Mouse (Mus musculus) limb, embryonic 15.5 days (tissue): Measurements from ENCODE around the gene Camk2d. TPM values are rescaled to one million over a fixed set of nuclear protein-coding genes. Genes with fewer than 3 reads are reported as not detected.

Experiments used
- ATAC-seq: fragments of 200-750 bp; cut with Nextera tagmentation; 2 replicates; pipeline ENCODE4 v1.8.0; 2017; ENCODE audit warnings: low read depth, moderate TSS enrichment; ENCODE audit not compliant: insufficient number of reproducible peaks, low FRiP score, low TSS enrichment
- H3K27ac ChIP-seq: fragments of 300-500 bp; sonication (generic); 2 replicates; pipeline ENCODE4 v1.5.1; 2015; ENCODE audit warnings: moderate library complexity, mild to moderate bottlenecking, inconsistent platforms
- H3K27me3 ChIP-seq: fragments of 300-500 bp; sonication (generic); 2 replicates; pipeline ENCODE4 v1.6.1; 2015; ENCODE audit warnings: inconsistent platforms
- H3K36me3 ChIP-seq: fragments of 300-500 bp; sonication (generic); 2 replicates; pipeline ENCODE4 v1.6.1; 2015; ENCODE audit warnings: inconsistent platforms
- H3K4me1 ChIP-seq: fragments of 300-500 bp; sonication (generic); 2 replicates; pipeline ENCODE4 v1.6.1; 2015; ENCODE audit warnings: inconsistent platforms
- H3K4me2 ChIP-seq: fragments of 300-500 bp; sonication (generic); 2 replicates; pipeline ENCODE4 v1.6.1; 2015; ENCODE audit warnings: mild to moderate bottlenecking, inconsistent platforms
- H3K4me3 ChIP-seq: fragments of 300-500 bp; sonication (generic); 2 replicates; pipeline ENCODE4 v1.5.1; 2015; ENCODE audit warnings: mild to moderate bottlenecking, inconsistent platforms
- H3K9ac ChIP-seq: fragments of 300-500 bp; sonication (generic); 2 replicates; pipeline ENCODE4 v1.6.1; 2015; ENCODE audit warnings: inconsistent platforms
- H3K9me3 ChIP-seq: fragments of 300-500 bp; sonication (generic); 2 replicates; pipeline ENCODE4 v1.6.1; 2016; ENCODE audit warnings: inconsistent platforms
- WGBS: fragments of 180-500 bp; shearing (Covaris S2); methylation state at CpG from one replicate; pipeline ENCODE4 v1.1.7; 2015; 5-methylcytosine and 5-hydroxymethylcytosine counted together
- polyA plus RNA-seq: library from polyadenylated mRNA; unstranded; fragments of >200 nt; fragmentation: Nextera tagmentation; extraction: Ambion mirVana; gene quantifications from 2 replicates; pipeline ENCODE4 v1.2.1, GENCODE M21; 2015

Gene Camk2d
- polyA plus RNA-seq, 1 experiment from 2014 or later = 31.3 TPM

- no peak overlapping the region for H3K4me3 ChIP-seq
- H3K27me3 ChIP-seq = no peaks in the 10 kb centered on the region
- no peak overlapping the region for H3K27ac ChIP-seq
- 70% methylated on average over 11 of the region's 11 CpGs for WGBS
- no peak overlapping the region for H3K9ac ChIP-seq
- ATAC-seq = no peak
- H3K36me3 ChIP-seq = no peaks in the 10 kb centered on the region
- H3K4me1 ChIP-seq = no peaks in the 10 kb centered on the region
- no peaks in the 10 kb centered on the region for H3K9me3 ChIP-seq
- no peak overlapping the region for H3K4me2 ChIP-seq
Observed at GRCm38 (mm10) chr3:126613510-126614128, 17.5 kb downstream of the Camk2d start.

DNA sequence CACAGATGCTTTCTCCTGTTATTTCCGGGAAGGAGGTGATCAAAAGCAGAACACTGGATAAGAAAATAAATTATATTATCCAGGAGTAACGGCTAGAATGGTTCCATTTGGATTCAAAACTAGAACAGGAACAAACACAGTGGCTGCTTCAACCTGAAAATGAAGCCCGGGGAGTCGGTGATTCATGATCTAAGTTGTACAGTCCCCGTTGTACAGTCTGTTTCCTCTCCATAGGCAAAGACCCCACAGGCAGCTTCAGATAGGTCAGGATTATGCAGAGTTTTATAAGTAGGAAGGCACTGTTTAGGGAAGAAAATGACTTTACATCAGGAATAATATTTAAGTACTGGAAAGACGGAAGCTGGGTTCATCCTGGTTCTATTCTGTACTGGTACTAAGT is 19.2 kb downstream of the Camk2d start:
- no peaks in the 10 kb centered on the region for H3K4me1 ChIP-seq
- no peaks in the 10 kb centered on the region for H3K27me3 ChIP-seq
- H3K4me2 ChIP-seq = no peak overlapping the region
- no peak overlapping the region for H3K9ac ChIP-seq
- H3K4me3 ChIP-seq = no peak overlapping the region
- WGBS = 56% methylated on average over 6 of the region's 6 CpGs
- ATAC-seq = no peak
- no peak overlapping the region for H3K27ac ChIP-seq
- H3K36me3 ChIP-seq = no peaks in the 10 kb centered on the region
- H3K9me3 ChIP-seq = no peaks in the 10 kb centered on the region

DNA sequence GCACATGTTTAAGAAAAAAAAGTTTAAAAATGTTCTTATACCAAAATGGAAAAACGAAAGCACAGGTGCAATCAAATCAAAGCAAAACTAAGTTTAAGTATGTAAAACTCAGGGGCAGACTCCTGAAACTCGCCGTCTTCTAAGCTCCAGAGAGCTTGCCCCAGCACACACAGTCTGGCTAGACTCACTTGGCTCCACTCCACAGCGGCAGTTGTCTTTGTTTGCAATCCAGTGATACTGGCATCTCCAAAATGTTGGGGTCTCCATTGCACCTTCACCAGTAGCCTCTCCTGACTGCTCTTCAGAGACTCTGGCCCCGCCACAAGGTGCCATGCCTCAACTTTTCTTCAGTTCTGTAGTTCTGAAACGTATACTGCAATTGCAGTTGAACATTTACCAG is 24.1 kb downstream of the Camk2d start:
- H3K27me3 ChIP-seq = no peaks in the 10 kb centered on the region
- no peaks in the 10 kb centered on the region for H3K4me1 ChIP-seq
- no peak overlapping the region for H3K9ac ChIP-seq
- no peak for ATAC-seq
- H3K4me3 ChIP-seq = no peak overlapping the region
- H3K4me2 ChIP-seq = no peak overlapping the region
- WGBS = 83% methylated on average over 6 of the region's 6 CpGs
- no peaks in the 10 kb centered on the region for H3K36me3 ChIP-seq
- H3K27ac ChIP-seq = no peak overlapping the region
- H3K9me3 ChIP-seq = no peaks in the 10 kb centered on the region

DNA sequence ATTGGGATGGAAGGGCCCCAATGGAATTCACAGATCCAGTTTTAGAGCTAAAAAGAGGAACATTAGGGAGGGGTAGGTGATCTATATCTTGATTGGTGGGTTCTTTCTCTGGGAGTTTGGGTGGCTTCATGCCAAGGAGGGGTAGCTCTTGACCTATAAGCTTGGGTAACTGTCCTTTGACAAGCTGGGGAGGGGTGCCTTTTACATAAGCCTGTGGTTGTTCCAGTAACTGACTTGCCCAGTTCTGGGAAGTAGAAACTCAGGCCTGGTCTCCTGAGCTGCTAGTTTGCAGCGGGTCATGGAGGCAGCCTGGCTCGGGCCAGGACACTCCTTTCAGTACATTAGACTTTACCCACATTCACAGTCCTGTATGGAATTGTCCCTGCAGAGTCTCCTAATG is 26.4 kb downstream of the Camk2d start:
- Histone ChIP-seq H3K27me3 (no peaks in the 10 kb centered on the region), H3K9ac (no peak overlapping the region), H3K36me3 (no peaks in the 10 kb centered on the region), H3K9me3 (no peaks in the 10 kb centered on the region), H3K4me1 (no peaks in the 10 kb centered on the region), H3K4me3 (no peak overlapping the region), H3K27ac (no peak overlapping the region), H3K4me2 (no peak overlapping the region)
- 92% methylated on average over 2 of the region's 2 CpGs for WGBS
- ATAC-seq = no peak

- Histone ChIP-seq H3K9me3 (no peaks in the 10 kb centered on the region), H3K9ac (no peak overlapping the region), H3K27ac (no peak overlapping the region), H3K36me3 (no peaks in the 10 kb centered on the region), H3K4me2 (no peak overlapping the region), H3K4me3 (no peak overlapping the region), H3K4me1 (no peaks in the 10 kb centered on the region), H3K27me3 (no peaks in the 10 kb centered on the region)
- 82% methylated on average over 11 of the region's 11 CpGs for WGBS
- ATAC-seq = no peak
Observed at GRCm38 (mm10) chr3:126624994-126625763, 29.1 kb downstream of the Camk2d start.

DNA sequence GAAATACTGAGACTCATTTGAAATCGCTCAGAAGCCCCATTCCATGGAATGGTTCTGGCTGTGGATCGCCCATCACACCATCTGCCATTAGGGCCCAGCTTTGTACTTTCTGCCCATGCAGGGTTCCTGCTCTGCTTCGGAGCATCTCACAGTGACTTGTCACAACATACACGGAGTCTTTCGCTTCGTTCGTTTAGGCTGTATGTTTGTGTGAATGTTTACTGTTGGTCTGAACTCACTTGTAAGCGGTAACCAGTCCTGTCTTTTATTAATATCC is 29.6 kb downstream of the Camk2d start:
- WGBS = 92% methylated on average over 8 of the region's 8 CpGs
- no peak overlapping the region for H3K9ac ChIP-seq
- no peak overlapping the region for H3K27ac ChIP-seq
- no peak overlapping the region for H3K4me2 ChIP-seq
- H3K27me3 ChIP-seq = no peaks in the 10 kb centered on the region
- H3K36me3 ChIP-seq = no peaks in the 10 kb centered on the region
- H3K9me3 ChIP-seq = no peaks in the 10 kb centered on the region
- H3K4me3 ChIP-seq = no peak overlapping the region
- no peaks in the 10 kb centered on the region for H3K4me1 ChIP-seq
- ATAC-seq = no peak

- Histone ChIP-seq H3K4me1 (no peaks in the 10 kb centered on the region), H3K27me3 (no peaks in the 10 kb centered on the region), H3K9me3 (no peaks in the 10 kb centered on the region), H3K4me3 (no peak overlapping the region), H3K27ac (no peak overlapping the region), H3K9ac (no peak overlapping the region), H3K4me2 (no peak overlapping the region), H3K36me3 (no peaks in the 10 kb centered on the region)
- no peak for ATAC-seq
- 92% methylated on average over 4 of the region's 4 CpGs for WGBS
Observed at GRCm38 (mm10) chr3:126627968-126628367, 31.9 kb downstream of the Camk2d start.

GRCm38 (mm10) chr3:126628380-126628779 is 32.3 kb downstream of the Camk2d start:
- no peaks in the 10 kb centered on the region for H3K9me3 ChIP-seq
- no peak overlapping the region for H3K4me3 ChIP-seq
- H3K4me2 ChIP-seq = no peak overlapping the region
- 61% methylated on average over 3 of the region's 3 CpGs for WGBS
- no peaks in the 10 kb centered on the region for H3K4me1 ChIP-seq
- H3K27me3 ChIP-seq = no peaks in the 10 kb centered on the region
- H3K36me3 ChIP-seq = no peaks in the 10 kb centered on the region
- no peak overlapping the region for H3K27ac ChIP-seq
- ATAC-seq = no peak
- no peak overlapping the region for H3K9ac ChIP-seq

DNA sequence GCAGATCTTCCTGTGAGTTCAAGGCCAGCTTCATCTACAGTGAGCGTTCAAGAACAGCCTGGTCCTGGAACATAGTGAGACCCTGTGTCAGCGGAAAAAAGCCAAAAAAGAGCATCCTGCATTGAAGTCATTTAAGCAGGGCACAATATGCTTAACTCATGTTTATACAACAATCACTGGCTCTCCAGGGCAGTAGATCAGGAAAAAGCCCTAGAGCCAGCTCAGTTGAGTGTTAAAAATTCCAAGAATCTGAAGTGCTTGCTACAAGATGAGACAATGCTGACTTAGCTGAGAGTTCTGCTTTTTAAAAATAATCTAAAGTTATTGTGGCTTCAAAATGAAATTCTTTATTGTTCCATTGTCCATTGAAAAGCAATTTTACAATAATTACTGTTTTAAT is 32.9 kb downstream of the Camk2d start:
- ATAC-seq = no peak

DNA sequence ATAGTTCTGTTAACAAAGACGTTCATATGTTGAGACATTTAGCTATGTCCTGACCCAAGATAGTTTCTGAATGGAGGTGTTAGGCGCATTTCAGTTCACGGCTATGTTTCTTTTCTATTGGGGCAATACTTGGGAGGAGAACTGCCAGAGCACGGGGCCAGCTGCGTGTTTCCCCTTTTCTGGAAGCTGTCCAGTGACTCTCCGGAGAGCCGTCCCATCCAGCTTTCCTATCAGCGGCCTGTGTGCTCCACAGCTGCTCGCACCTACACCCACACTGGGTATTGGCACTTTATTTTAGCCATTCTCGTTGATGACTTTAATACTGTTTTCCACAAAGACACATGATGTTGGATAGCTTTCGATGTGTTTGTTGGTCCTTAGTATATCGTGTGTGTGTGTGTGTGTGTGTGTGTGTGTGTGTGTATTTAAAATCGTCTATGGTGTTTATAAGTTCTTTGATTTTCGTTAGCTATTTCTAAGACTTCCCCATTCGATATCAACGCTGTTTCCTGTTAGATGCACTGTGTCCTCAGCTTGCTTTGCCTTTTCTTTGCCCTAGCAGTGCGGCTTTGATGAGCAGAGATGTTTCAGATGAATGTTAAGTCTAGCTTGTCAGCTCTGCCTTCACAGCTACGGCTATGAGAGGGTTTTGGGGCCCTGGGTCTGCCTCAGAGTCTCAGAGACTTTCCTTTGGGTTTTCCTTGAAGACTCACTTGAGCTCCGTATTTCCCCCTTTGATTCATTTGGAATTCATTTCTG is 34.2 kb downstream of the Camk2d start:
- no peaks in the 10 kb centered on the region for H3K4me1 ChIP-seq
- H3K9ac ChIP-seq = no peak overlapping the region
- no peak overlapping the region for H3K27ac ChIP-seq
- no peaks in the 10 kb centered on the region for H3K36me3 ChIP-seq
- no peaks in the 10 kb centered on the region for H3K9me3 ChIP-seq
- no peaks in the 10 kb centered on the region for H3K27me3 ChIP-seq
- no peak overlapping the region for H3K4me3 ChIP-seq
- WGBS = 75% methylated on average over 19 of the region's 19 CpGs
- ATAC-seq = no peak
- H3K4me2 ChIP-seq = no peak overlapping the region

More for the DNA sequence above, 32.9 kb downstream of the Camk2d start:
- Histone ChIP-seq H3K4me1 (no peaks in the 10 kb centered on the region), H3K9me3 (no peaks in the 10 kb centered on the region), H3K9ac (no peak overlapping the region), H3K4me3 (no peak overlapping the region), H3K4me2 (no peak overlapping the region), H3K36me3 (no peaks in the 10 kb centered on the region), H3K27me3 (no peaks in the 10 kb centered on the region), H3K27ac (no peak overlapping the region)
- WGBS = 88% methylated on average over 2 of the region's 2 CpGs

DNA sequence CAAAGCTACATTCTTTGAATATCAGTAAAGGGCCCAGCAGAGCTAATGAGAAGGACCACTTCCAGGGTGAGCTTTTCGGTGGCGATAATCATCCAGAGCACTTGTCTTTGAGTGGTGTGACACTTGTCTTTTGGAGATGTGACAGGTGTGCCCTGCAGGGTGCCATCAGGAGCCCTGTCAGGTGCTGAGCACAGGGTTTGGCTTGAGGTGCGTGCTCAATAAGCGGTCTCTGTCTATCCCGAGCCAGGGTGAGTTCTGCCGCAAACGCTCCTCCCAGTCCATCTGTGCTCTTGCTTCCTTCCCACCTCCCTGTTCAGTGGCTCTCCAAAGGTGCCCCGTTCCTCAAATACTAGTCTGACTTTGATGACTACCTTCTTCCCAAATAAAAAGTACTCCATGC is 35.5 kb downstream of the Camk2d start:
- no peak overlapping the region for H3K27ac ChIP-seq
- H3K4me1 ChIP-seq = no peaks in the 10 kb centered on the region
- no peaks in the 10 kb centered on the region for H3K9me3 ChIP-seq
- no peak for ATAC-seq
- no peak overlapping the region for H3K4me2 ChIP-seq
- H3K9ac ChIP-seq = no peak overlapping the region
- H3K36me3 ChIP-seq = no peaks in the 10 kb centered on the region
- H3K27me3 ChIP-seq = no peaks in the 10 kb centered on the region
- H3K4me3 ChIP-seq = no peak overlapping the region
- WGBS = 81% methylated on average over 8 of the region's 8 CpGs

DNA sequence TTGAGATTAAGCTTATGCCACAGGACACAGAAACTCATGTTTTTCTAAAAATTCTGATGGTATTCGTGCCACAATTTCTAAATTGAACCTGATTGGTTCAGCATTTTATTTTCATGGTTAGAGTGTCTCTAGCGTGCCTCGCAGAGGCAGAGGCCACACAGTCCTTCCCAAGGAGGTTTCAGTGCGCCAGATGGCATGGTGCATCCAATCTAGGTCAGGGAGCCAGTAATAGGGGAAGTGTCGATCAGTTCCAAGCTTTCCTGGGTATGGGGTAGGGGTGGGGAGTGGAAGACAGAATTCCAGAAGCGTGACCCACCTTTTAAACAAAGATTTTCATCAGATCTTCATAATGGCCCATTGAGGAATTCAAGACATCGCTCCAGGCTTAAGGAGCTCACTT is 36.5 kb downstream of the Camk2d start:
- 81% methylated on average over 7 of the region's 7 CpGs for WGBS
- no peaks in the 10 kb centered on the region for H3K36me3 ChIP-seq
- H3K27me3 ChIP-seq = no peaks in the 10 kb centered on the region
- no peak overlapping the region for H3K9ac ChIP-seq
- no peak overlapping the region for H3K4me2 ChIP-seq
- no peaks in the 10 kb centered on the region for H3K4me1 ChIP-seq
- no peak overlapping the region for H3K4me3 ChIP-seq
- no peak overlapping the region for H3K27ac ChIP-seq
- H3K9me3 ChIP-seq = no peaks in the 10 kb centered on the region
- ATAC-seq = no peak
